9 mouse cellular contexts compared by ENCODE assay signal in the genomic region with DNA sequence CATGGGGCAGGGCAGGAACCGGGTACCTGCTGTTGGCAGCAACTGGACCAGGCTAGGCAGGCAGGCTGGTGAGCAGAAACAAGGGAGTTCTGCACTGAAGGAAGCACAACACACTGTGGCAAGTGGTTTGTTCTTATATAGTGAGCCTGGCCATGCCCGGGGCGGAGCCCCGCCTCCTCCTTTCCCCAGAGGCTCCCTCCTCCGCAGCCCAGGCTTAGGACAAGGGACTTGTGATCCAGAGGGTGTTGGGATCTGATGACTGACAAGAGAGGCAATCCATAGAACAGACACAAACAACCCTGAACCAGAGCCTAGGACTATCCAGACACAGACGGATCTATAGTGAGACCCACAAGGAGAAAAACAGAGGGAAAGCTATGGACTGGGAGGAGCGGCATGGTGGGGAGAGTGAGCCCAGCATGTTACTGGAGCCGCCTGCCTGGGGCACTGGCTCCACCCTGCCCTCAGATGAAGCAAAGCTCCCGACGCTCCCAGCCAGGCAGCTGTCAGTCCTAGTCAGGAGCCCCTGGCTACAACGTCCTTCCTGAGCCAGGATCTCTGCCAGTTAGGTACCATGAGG. TPM values are rescaled to one million over a fixed set of nuclear protein-coding genes. Genes with fewer than 3 reads are reported as not detected.
A peak's percentile ranks its signal among the peaks of the same experiment; 100 is the strongest.
DNase-seq lines count a peak whose midpoint lies in the region; ATAC-seq and TF ChIP-seq lines count a peak whose summit lies in the region.
"Had no signal": no experiment of that assay in that cellular context is flagged by ENCODE, and none has a peak within 500 bp of the region (broad histone marks: within the 10 kb centered on the region; RNA-seq: fewer than 3 reads in every experiment).

A gene (minus strand): TSS at position 112 of the 580 bp plus-strand sequence.

- H3K36me3 ChIP-seq in intestine, embryonic 16.5 days (ENCODE audit: control insufficient read depth, insufficient read depth, low read length) = no peaks in the 10 kb centered on the region
- H3K36me3 ChIP-seq in midbrain, postnatal 0 days (ENCODE audit: insufficient read depth, low read length) = no peaks in the 10 kb centered on the region
- H3K36me3 ChIP-seq: G1E had no signal

- 5% methylated on average over 11 of the region's 11 CpGs for WGBS in intestine, embryonic 16.5 days
- WGBS in midbrain, postnatal 0 days = 3% methylated on average over 11 of the region's 11 CpGs

- no peak for TF ChIP-seq POLR2A in brain, embryonic 14.5 days (IDR thresholded peaks at IDR 0.05; ENCODE audit: borderline replicate concordance, extremely low read depth, insufficient read depth, insufficient read length, poor library complexity, severe bottlenecking)

- H3K4me2 ChIP-seq in intestine, embryonic 16.5 days (ENCODE audit: low read depth, low read length) = peak within 1 kb of the TSS; percentile 55
- H3K4me2 ChIP-seq in midbrain, postnatal 0 days (ENCODE audit: low read depth, low read length, poor library complexity, severe bottlenecking) = no peak within 1 kb of the TSS

- no peaks in the 10 kb centered on the region for H3K9me3 ChIP-seq in intestine, embryonic 16.5 days (ENCODE audit: control insufficient read depth, low read length)
- no peaks in the 10 kb centered on the region for H3K9me3 ChIP-seq in midbrain, postnatal 0 days (ENCODE audit: low read length)
- H3K9me3 ChIP-seq: G1E had no signal

- peak within 1 kb of the TSS; percentile 48 for H3K9ac ChIP-seq in intestine, embryonic 16.5 days (ENCODE audit: low read depth, low read length)
- H3K9ac ChIP-seq in midbrain, postnatal 0 days (replicated peaks; ENCODE audit: low read length, poor library complexity, severe bottlenecking) = no peak within 1 kb of the TSS; the same call in 1 of the 2 replicates

- no peaks in the 10 kb centered on the region for H3K27me3 ChIP-seq in intestine, embryonic 16.5 days (replicated peaks; ENCODE audit: control insufficient read depth, insufficient read depth, low read length)
- no peaks in the 10 kb centered on the region for H3K27me3 ChIP-seq in midbrain, postnatal 0 days (ENCODE audit: insufficient read depth, low read length)

- DNase-seq in kidney, postnatal 10 days = peak; percentile 60
- no peak for DNase-seq in kidney, adult 11 months
- DNase-seq in brain, embryonic 14.5 days (ENCODE audit: low read depth) = peak; percentile 35
- DNase-seq in heart, adult 11 months = peak; percentile 96
- no peak for DNase-seq in midbrain, postnatal 0 days (ENCODE audit: low spot score)
- DNase-seq in adrenal gland, postnatal 4 days (ENCODE audit: low spot score in 2 of 2) = no peak
- DNase-seq in thymus, postnatal 4 days = no peak

- peak; percentile 84 for ATAC-seq in intestine, embryonic 16.5 days
- 0 out of 2 replicates have a peak, but pooled peaks have one; percentile 42 for ATAC-seq in midbrain, postnatal 0 days (ENCODE audit: low FRiP score)

- peaks cover 15% of the 10 kb centered on the region for H3K4me1 ChIP-seq in intestine, embryonic 16.5 days (ENCODE audit: control insufficient read depth, insufficient read depth, low read length)
- no peaks in the 10 kb centered on the region for H3K4me1 ChIP-seq in midbrain, postnatal 0 days (ENCODE audit: insufficient read depth, low read length)

- H3K27ac ChIP-seq in intestine, embryonic 16.5 days (ENCODE audit: low read length) = no peak within 1 kb of the TSS
- H3K27ac ChIP-seq in midbrain, postnatal 0 days (ENCODE audit: low read depth, low read length) = no peak within 1 kb of the TSS

- H3K4me3 ChIP-seq in intestine, embryonic 16.5 days (ENCODE audit: low read length) = peak within 1 kb of the TSS; percentile 3; the same call in 1 of the 2 replicates
- H3K4me3 ChIP-seq in midbrain, postnatal 0 days (ENCODE audit: low read depth, low read length) = no peak within 1 kb of the TSS

- no peak for TF ChIP-seq CTCF in brain, embryonic 14.5 days (IDR thresholded peaks at IDR 0.05; ENCODE audit: borderline replicate concordance, extremely low read depth, insufficient read depth, insufficient read length)
- no peak for TF ChIP-seq CTCF in midbrain, postnatal 0 days (IDR thresholded peaks at IDR 0.05)

RNA-seq across cellular contexts. Expression of the gene that starts here (rescaled TPM):
- 4.1 and 4.3 TPM in 2 replicates for polyA plus RNA-seq in brain, embryonic 14.5 days (2012; rRNA removed)
- 1.3 and 1.4 TPM in 2 replicates for polyA plus RNA-seq in intestine, embryonic 16.5 days (2015; fragmentation: Nextera tagmentation; extraction: Ambion mirVana)
- 4.4 and 6.6 TPM in 2 replicates for total RNA-seq in midbrain, postnatal 0 days (2014; rRNA removed)
- 6.7 and 6.9 TPM in 2 replicates for polyA plus RNA-seq in midbrain, postnatal 0 days (2015; fragmentation: Nextera tagmentation; extraction: Ambion mirVana)
- 1 to 10 TPM; 5.5 to 7.3 TPM for total RNA-seq in adrenal gland, postnatal 4 days (2021)

Comparison
In these comparisons a context has a peak if more than half of its experiments do, and no peak if none do; other contexts are left out.
1. DNase-seq: peak in kidney, postnatal 10 days (single experiment), brain, embryonic 14.5 days (single experiment) and heart, adult 11 months (single experiment); none in kidney, adult 11 months (single experiment), midbrain, postnatal 0 days (single experiment), adrenal gland, postnatal 4 days (0 of 2) and thymus, postnatal 4 days (single experiment).